Mouse (Mus musculus) limb, embryonic 15.5 days (tissue): ENCODE measurements at regions not wholly inside any gene's neighbourhood (a gene's known extent, or its start where the extent isn't known, plus 50 kb on each side); places are given as distances from the start of the nearest gene placed in this dataset.

Experiments used
- ATAC-seq: fragments of 200-750 bp; cut with Nextera tagmentation; 2 replicates; pipeline ENCODE4 v1.8.0; 2017; ENCODE audit warnings: low read depth, moderate TSS enrichment; ENCODE audit not compliant: insufficient number of reproducible peaks, low FRiP score, low TSS enrichment
- H3K27ac ChIP-seq: fragments of 300-500 bp; sonication (generic); 2 replicates; pipeline ENCODE4 v1.5.1; 2015; ENCODE audit warnings: moderate library complexity, mild to moderate bottlenecking, inconsistent platforms
- H3K27me3 ChIP-seq: fragments of 300-500 bp; sonication (generic); 2 replicates; pipeline ENCODE4 v1.6.1; 2015; ENCODE audit warnings: inconsistent platforms
- H3K36me3 ChIP-seq: fragments of 300-500 bp; sonication (generic); 2 replicates; pipeline ENCODE4 v1.6.1; 2015; ENCODE audit warnings: inconsistent platforms
- H3K4me1 ChIP-seq: fragments of 300-500 bp; sonication (generic); 2 replicates; pipeline ENCODE4 v1.6.1; 2015; ENCODE audit warnings: inconsistent platforms
- H3K4me2 ChIP-seq: fragments of 300-500 bp; sonication (generic); 2 replicates; pipeline ENCODE4 v1.6.1; 2015; ENCODE audit warnings: mild to moderate bottlenecking, inconsistent platforms
- H3K4me3 ChIP-seq: fragments of 300-500 bp; sonication (generic); 2 replicates; pipeline ENCODE4 v1.5.1; 2015; ENCODE audit warnings: mild to moderate bottlenecking, inconsistent platforms
- H3K9ac ChIP-seq: fragments of 300-500 bp; sonication (generic); 2 replicates; pipeline ENCODE4 v1.6.1; 2015; ENCODE audit warnings: inconsistent platforms
- H3K9me3 ChIP-seq: fragments of 300-500 bp; sonication (generic); 2 replicates; pipeline ENCODE4 v1.6.1; 2016; ENCODE audit warnings: inconsistent platforms
- WGBS: fragments of 180-500 bp; shearing (Covaris S2); methylation state at CpG from one replicate; pipeline ENCODE4 v1.1.7; 2015; 5-methylcytosine and 5-hydroxymethylcytosine counted together

DNA sequence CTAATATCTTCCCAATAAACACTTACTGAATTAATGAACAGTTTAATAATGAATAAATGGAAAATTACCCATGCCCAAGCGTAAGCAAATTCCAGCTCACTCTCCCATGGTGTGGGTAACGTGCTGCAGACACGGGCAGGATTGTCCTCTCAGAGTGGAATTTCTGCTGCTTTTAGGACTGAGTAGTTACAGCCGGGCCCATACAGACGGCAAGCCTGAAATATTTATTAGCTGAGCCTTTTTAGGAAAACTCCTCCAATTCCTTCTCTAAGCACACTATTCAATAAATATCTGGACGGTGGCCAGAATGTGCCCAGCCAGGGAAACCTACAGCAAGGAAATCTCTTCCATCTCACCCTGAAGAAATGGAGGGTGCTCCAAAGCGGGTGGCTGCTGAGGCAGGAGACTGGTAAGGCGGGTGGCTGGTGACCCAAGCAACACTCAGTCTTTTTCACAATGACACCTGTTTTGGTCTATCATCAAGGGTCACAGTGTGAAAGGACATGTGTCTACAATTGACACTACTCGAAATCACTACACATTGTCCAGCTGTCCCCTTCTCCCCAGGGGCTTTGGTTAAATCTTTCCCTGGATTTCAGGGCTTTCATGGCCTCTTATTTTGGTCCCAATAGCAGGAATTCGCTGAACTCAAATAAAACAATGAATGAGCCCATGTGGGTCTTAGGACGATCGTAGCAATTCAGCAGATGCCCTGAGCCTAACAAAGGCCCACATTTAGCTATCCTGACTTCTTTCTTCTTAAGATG, 173.2 kb upstream of the Thbs1 start:
- H3K4me3 ChIP-seq, result no peak overlapping the region
- peak; percentile 58; the same call in 1 of the 2 replicates for ATAC-seq
- no peaks in the 10 kb centered on the region for H3K27me3 ChIP-seq
- no peak overlapping the region for H3K9ac ChIP-seq
- H3K4me1 ChIP-seq, result peaks cover 13% of the 10 kb centered on the region
- H3K9me3 ChIP-seq, result no peaks in the 10 kb centered on the region
- H3K27ac ChIP-seq, result peak overlapping the region; percentile 64
- 40% methylated on average over 12 of the region's 12 CpGs for whole genome bisulfite sequencing
- no peaks in the 10 kb centered on the region for H3K36me3 ChIP-seq
- no peak overlapping the region for H3K4me2 ChIP-seq

GRCm38 (mm10) chr2:117941517-117942096, 170.1 kb upstream of the Thbs1 start:
- 33% methylated on average over 6 of the region's 6 CpGs for WGBS
- Histone ChIP-seq H3K4me1 (peaks cover 10% of the 10 kb centered on the region), H3K27ac (no peak overlapping the region), H3K9ac (no peak overlapping the region), H3K36me3 (no peaks in the 10 kb centered on the region), H3K9me3 (no peaks in the 10 kb centered on the region), H3K4me2 (no peak overlapping the region), H3K4me3 (no peak overlapping the region), H3K27me3 (no peaks in the 10 kb centered on the region)
- ATAC-seq, result no peak

DNA sequence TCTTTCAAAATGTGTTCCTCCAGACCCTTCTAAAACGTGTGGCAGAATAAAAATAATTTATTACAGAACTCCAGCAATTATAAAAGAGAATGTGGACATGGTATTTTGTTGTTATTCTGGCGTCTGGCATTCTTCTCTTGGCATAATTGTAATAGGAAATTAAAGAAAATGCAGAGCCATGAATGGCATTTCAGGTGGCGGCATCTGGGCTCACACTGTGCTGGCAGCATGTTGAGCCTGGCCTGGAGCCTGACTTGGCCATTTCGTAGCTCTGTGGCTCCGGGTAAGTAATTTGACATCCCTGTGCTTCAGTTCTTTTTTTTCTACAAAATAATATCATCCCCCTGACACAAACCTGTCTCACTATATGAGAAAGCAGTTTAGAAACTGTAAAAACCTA, 168.0 kb upstream of the Thbs1 start:
- no peaks in the 10 kb centered on the region for H3K27me3 ChIP-seq
- no peaks in the 10 kb centered on the region for H3K9me3 ChIP-seq
- no peak overlapping the region for H3K4me3 ChIP-seq
- ATAC-seq, result no peak
- H3K36me3 ChIP-seq, result no peaks in the 10 kb centered on the region
- H3K27ac ChIP-seq, result no peak overlapping the region
- H3K9ac ChIP-seq, result no peak overlapping the region
- no peak overlapping the region for H3K4me2 ChIP-seq
- WGBS, result 42% methylated on average over 5 of the region's 5 CpGs
- peaks cover 5% of the 10 kb centered on the region for H3K4me1 ChIP-seq

DNA sequence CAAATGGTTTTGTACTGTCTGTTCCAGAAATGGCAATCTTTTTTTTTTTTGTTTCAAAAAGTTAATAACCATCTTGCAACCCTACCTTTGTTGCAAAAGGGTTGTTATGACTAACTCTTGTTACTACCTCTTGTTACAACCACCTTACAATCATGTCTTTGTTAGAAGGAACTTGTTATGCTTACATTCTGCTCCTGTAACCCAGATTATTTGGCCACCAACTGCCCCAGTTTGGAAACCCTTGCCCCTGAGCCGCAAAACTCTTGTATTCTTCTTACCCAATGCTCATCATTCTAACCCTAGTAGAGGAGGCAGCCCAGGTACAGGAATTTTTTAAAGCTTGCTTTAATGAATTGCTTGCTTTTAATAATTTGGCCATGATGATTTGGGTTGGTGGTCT, 167.4 kb upstream of the Thbs1 start:
- H3K9ac ChIP-seq, result no peak overlapping the region
- 86% methylated on average over 1 of the region's 1 CpGs for WGBS
- no peak overlapping the region for H3K4me2 ChIP-seq
- H3K9me3 ChIP-seq, result no peaks in the 10 kb centered on the region
- H3K4me1 ChIP-seq, result peaks cover 4% of the 10 kb centered on the region; the same call in 1 of the 2 replicates
- no peak for ATAC-seq
- H3K27ac ChIP-seq, result no peak overlapping the region
- H3K27me3 ChIP-seq, result no peaks in the 10 kb centered on the region
- no peak overlapping the region for H3K4me3 ChIP-seq
- H3K36me3 ChIP-seq, result no peaks in the 10 kb centered on the region

- H3K4me2 ChIP-seq, result no peak overlapping the region
- H3K4me1 ChIP-seq, result peaks cover 4% of the 10 kb centered on the region; the same call in 1 of the 2 replicates
- H3K9ac ChIP-seq, result no peak overlapping the region
- ATAC-seq, result no peak
- H3K27me3 ChIP-seq, result no peaks in the 10 kb centered on the region
- no peaks in the 10 kb centered on the region for H3K36me3 ChIP-seq
- no peaks in the 10 kb centered on the region for H3K9me3 ChIP-seq
- no peak overlapping the region for H3K27ac ChIP-seq
- 82% methylated on average over 2 of the region's 2 CpGs for WGBS
- no peak overlapping the region for H3K4me3 ChIP-seq
These were observed 166.7 kb upstream of the Thbs1 start for GRCm38 (mm10) chr2:117944942-117945341.

- Histone ChIP-seq H3K4me2 (no peak overlapping the region), H3K4me3 (no peak overlapping the region), H3K9me3 (no peaks in the 10 kb centered on the region), H3K36me3 (no peaks in the 10 kb centered on the region), H3K4me1 (peaks cover 8% of the 10 kb centered on the region; the same call in 1 of the 2 replicates), H3K27me3 (no peaks in the 10 kb centered on the region), H3K9ac (no peak overlapping the region), H3K27ac (peak overlapping the region; percentile 68)
- no peak for ATAC-seq
- 29% methylated on average over 5 of the region's 5 CpGs for WGBS
These were observed 161.0 kb upstream of the Thbs1 start for GRCm38 (mm10) chr2:117950431-117951336.

GRCm38 (mm10) chr2:117951337-117951718, 160.3 kb upstream of the Thbs1 start:
- peak overlapping the region; percentile 68 for H3K27ac ChIP-seq
- peaks cover 8% of the 10 kb centered on the region; the same call in 1 of the 2 replicates for H3K4me1 ChIP-seq
- H3K9ac ChIP-seq, result no peak overlapping the region
- 12% methylated on average over 2 of the region's 2 CpGs for WGBS
- no peak overlapping the region for H3K4me3 ChIP-seq
- H3K4me2 ChIP-seq, result no peak overlapping the region
- no peak for ATAC-seq
- no peaks in the 10 kb centered on the region for H3K36me3 ChIP-seq
- H3K27me3 ChIP-seq, result no peaks in the 10 kb centered on the region
- no peaks in the 10 kb centered on the region for H3K9me3 ChIP-seq

- Histone ChIP-seq H3K36me3 (no peaks in the 10 kb centered on the region), H3K9ac (no peak overlapping the region), H3K4me3 (no peak overlapping the region), H3K27ac (0 out of 2 replicates have a peak overlapping the region, but pooled peaks have one; percentile 5), H3K4me2 (no peak overlapping the region), H3K9me3 (no peaks in the 10 kb centered on the region), H3K4me1 (peaks cover 5% of the 10 kb centered on the region), H3K27me3 (no peaks in the 10 kb centered on the region)
- no peak for ATAC-seq
- 78% methylated on average over 4 of the region's 4 CpGs for WGBS
These were observed 152.9 kb upstream of the Thbs1 start for GRCm38 (mm10) chr2:117958737-117959136.

- Histone ChIP-seq H3K36me3 (no peaks in the 10 kb centered on the region), H3K27me3 (no peaks in the 10 kb centered on the region), H3K4me1 (peaks cover 5% of the 10 kb centered on the region), H3K4me3 (no peak overlapping the region), H3K27ac (peak overlapping the region; percentile 61; the same call in 1 of the 2 replicates), H3K9ac (no peak overlapping the region), H3K4me2 (no peak overlapping the region), H3K9me3 (no peaks in the 10 kb centered on the region)
- no peak for ATAC-seq
These were observed 152.2 kb upstream of the Thbs1 start for GRCm38 (mm10) chr2:117959440-117959839.

DNA sequence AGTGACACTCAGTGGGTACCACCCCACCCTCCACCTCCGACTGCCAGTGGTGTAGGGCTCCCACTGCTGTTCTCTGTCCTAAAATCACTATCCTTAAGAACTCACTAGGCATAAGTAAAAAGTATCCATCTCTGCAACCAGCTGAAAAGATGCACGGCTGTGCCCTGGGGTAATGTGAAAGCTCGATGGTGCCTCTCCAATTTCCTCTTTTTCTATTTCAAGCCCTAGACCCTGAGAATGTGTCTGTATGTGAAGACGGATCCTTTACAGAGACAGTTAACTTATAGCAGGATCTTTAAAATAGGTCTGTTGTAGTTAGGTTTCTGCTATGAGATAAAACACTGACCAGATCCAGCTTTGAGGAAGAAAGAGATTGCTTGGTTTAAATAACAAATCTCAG, 149.1 kb upstream of the Thbs1 start:
- 56% methylated on average over 4 of the region's 4 CpGs for WGBS

GRCm38 (mm10) chr2:117963526-117963925, 148.2 kb upstream of the Thbs1 start:
- H3K9ac ChIP-seq, result no peak overlapping the region
- WGBS, result 69% methylated on average over 2 of the region's 2 CpGs
- no peaks in the 10 kb centered on the region for H3K27me3 ChIP-seq
- H3K4me3 ChIP-seq, result no peak overlapping the region
- H3K9me3 ChIP-seq, result no peaks in the 10 kb centered on the region
- no peaks in the 10 kb centered on the region for H3K36me3 ChIP-seq
- no peak for ATAC-seq
- peaks cover 5% of the 10 kb centered on the region for H3K4me1 ChIP-seq
- no peak overlapping the region for H3K4me2 ChIP-seq
- no peak overlapping the region for H3K27ac ChIP-seq

More for the DNA sequence above, 149.1 kb upstream of the Thbs1 start:
- no peaks in the 10 kb centered on the region for H3K27me3 ChIP-seq
- H3K9ac ChIP-seq, result no peak overlapping the region
- no peaks in the 10 kb centered on the region for H3K36me3 ChIP-seq
- H3K4me2 ChIP-seq, result no peak overlapping the region
- no peak overlapping the region for H3K27ac ChIP-seq
- no peak overlapping the region for H3K4me3 ChIP-seq
- no peaks in the 10 kb centered on the region for H3K9me3 ChIP-seq
- ATAC-seq, result no peak
- H3K4me1 ChIP-seq, result peaks cover 5% of the 10 kb centered on the region

DNA sequence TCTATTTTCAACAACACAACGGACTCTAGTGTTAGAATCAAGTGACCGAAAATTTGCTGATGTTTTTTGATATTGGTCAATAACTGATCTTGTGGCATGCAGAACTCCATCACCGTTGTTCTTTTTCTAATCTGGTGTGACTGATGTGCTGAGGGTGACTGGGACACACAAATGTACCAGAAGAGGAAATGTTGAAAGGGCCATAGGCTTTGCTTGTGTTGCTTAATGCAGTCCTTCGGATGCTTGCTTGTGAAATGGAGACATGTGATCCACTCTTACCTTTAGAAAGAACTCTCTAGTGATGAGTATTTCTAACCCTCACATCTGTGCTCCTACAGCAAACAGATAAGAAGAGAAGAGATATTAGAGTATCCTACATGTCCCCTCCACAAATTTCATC, 145.9 kb upstream of the Thbs1 start:
- peaks cover 3% of the 10 kb centered on the region; the same call in 1 of the 2 replicates for H3K4me1 ChIP-seq
- H3K4me2 ChIP-seq, result no peak overlapping the region
- no peaks in the 10 kb centered on the region for H3K9me3 ChIP-seq
- H3K27me3 ChIP-seq, result no peaks in the 10 kb centered on the region
- no peak overlapping the region for H3K4me3 ChIP-seq
- H3K9ac ChIP-seq, result no peak overlapping the region
- H3K36me3 ChIP-seq, result no peaks in the 10 kb centered on the region
- 92% methylated on average over 4 of the region's 4 CpGs for WGBS
- no peak for ATAC-seq
- H3K27ac ChIP-seq, result no peak overlapping the region
